Mouse (Mus musculus) thymus, postnatal 36 days (tissue): ENCODE data around the gene Trappc12.
A peak's percentile ranks its signal among the peaks of the same experiment; 100 is the strongest.

Experiments used
- DNase-seq, 2 experiments: peaks; one replicate each; pipeline ENCODE4 v3.0.0; 2022; ENCODE audit warnings: mixed read lengths in 2 of 2

The Trappc12 gene

DNA sequence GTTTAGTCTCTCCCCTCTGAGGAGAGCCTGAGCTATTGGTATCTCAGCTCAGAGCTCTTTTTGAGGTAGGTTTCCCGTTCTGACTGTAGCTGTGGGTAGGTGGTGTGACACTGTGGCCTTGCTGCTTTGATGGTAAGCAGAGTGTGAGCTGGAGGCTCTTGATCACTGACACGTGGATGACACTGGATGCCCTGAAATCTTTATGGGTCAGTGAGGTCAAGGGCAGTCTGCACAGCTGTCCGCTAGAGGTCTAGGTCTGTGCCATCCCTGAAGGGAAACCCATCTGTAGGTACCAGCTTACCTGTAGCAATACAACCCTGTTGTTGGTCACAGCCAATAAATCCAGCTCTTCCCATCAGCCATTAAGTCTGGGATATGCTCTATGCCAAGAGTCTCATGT lies 64.5 kb downstream of the Trappc12 start:
- no peak for DNase-seq

DNA sequence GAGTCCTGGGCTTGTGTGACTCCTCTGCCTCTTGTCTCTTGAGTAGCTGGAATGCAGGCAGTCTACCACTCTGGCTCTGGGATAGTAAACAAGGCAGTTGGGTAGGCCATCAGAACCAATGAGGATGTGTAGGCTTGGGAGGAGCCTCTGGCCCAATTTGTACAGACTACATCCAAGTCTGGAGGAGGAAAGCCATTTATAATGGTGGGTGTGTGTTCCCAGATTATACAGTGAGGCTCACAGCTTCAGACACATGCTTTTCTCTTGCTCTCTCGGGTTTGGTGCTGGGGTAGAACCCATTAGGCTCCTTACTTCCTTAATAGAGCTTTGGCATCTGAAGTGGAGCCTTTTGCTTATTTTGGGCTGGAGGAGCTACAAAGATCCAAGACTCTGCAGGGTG lies 65.6 kb downstream of the Trappc12 start:
- no peak for DNase-seq

DNA sequence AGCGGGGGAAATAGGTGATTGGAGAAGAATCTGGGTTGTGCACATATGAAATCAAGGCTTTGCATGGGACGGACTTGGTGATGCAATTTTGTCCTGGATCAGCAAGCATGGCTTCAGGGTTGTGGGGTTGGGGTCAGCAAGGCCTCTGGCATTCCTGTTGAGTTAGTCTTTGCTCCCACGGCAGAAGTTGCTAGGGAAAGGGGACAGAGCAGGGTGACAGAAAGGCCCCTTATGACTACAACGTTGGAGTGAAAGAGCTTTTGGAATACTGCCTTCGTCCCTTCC lies 74.4 kb downstream of the Trappc12 start:
- no peak for DNase-seq

DNA sequence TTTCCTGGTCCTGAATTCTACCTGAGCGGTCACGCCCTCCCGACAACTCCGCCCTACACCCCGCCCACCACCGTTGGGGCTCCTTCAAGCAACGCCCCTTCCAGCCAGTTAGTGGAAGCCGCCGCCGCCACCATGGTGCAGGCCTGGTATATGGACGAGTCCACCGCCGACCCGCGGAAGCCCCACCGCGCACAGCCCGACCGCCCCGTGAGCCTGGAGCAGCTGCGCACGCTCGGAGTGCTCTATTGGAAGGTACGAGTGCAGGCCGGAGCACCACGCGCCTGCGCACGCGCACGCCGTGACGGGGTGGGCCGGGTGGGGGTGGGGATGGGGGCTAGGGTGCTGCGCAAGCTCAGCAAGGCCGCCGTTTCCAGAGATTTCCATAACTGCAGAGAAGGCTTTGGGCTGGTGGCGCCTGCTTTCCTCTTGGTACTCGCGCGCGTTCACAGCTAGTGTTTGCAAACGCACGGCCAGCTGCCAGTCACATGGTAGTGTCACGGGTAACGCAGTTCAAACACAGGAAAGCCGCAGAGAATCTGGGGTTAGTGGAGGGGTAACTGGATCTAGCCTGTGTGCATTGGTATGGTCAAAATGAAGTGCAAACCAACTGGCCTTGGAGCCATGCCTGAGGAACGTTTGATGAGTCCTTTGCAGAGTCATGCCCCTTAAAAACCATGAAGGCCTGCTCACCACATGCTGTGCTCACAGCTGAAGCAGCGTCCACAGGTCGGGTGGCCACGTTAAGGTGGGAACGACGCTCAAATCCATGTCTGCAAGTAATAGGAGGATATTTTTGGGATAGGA lies 74.9 kb downstream of the Trappc12 start, which contains the start of gene Adi1:
Adi1 (plus strand) TSS at position 111 of the 804 bp plus-strand sequence.
- DNase-seq, result peak; percentile 83 to 86

DNA sequence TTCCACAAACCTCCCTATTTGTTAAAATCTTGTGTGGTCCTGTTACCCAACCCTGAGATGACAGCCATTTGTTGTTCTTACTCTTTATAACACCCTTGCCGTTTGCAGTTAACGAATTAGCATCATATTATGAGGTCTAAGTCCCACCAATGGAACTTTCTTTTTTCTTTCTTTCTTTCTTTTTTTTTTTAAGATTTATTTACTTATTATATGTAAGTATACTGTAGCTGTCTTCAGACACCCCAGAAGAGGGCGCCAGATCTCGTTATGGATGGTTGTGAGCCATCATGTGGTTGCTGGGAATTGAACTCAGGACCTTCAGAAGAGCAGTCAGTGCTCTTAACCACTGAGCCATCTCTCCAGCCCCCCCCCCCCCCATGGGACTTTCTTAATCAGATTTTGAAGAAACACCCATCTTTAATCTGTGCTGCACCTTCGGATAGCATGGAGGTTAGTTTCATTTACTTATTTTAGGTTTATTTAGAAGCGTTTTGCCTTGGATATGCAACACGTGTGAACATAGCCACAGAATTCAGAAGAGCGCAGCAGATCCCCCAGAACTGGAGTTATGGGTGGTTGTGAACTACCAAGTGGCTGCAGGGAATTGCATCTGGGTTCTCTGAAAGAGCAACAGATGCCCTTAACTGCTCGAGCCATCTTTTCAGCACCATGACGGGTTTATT lies 76.1 kb downstream of the Trappc12 start:
- no peak for DNase-seq

DNA sequence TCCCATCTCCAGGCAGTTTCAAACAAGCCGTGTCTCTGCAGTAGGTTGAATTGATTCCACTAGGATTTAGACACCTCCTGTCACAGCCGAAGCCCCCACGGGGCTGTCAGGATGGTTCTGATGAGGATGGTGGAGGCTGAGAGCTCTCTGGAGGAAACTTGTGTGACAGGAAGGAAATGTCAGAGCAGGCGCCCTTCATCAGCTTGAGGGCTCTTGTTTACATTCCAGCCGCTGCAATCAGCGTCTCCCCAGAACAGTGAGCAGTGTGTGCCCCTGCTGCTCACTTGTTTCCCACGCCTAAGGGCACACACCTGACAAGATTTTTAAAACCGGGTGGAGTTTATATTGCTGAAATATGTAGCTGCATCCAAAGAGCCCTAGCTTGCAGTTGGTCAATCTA lies 83.0 kb downstream of the Trappc12 start:
- no peak for DNase-seq

DNA sequence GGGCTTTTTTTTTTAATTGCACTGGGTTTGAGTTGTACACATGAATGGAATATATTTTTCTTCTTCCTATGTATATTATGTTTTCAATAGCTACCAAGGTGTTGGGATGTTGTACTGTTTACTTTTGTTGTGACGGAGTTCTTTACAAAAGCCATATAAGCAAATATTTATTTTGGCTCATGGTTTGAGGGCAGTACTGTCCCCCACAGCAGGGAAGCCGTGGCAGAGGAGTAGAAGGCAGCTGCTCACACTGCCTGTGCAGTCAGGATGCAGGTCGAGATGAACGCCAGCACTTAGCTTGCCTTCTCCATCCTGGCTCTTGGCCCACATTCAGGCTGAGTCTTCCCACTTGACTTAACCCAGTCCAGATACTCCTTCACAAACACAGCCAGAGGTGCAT lies 83.5 kb downstream of the Trappc12 start:
- DNase-seq, result no peak

DNA sequence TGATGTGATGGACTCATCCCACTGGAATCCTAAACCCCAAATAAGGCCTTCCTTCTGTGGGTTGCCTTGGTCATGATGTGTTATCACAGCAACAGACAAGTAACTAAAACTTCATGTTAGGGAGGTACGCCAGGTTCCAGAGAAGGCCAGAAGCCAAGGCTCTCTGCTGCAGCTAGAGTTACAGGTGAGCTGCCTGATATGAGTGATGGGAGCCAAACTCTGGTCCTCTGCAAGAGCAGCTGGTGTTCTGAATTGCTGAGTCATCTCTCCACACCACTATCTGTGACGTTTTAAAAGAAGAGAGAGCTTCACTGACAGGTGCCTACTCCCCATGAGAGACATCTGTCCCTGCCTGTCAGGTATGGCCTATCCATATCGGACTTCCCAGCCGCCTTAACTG lies 87.6 kb downstream of the Trappc12 start:
- DNase-seq, result no peak

DNA sequence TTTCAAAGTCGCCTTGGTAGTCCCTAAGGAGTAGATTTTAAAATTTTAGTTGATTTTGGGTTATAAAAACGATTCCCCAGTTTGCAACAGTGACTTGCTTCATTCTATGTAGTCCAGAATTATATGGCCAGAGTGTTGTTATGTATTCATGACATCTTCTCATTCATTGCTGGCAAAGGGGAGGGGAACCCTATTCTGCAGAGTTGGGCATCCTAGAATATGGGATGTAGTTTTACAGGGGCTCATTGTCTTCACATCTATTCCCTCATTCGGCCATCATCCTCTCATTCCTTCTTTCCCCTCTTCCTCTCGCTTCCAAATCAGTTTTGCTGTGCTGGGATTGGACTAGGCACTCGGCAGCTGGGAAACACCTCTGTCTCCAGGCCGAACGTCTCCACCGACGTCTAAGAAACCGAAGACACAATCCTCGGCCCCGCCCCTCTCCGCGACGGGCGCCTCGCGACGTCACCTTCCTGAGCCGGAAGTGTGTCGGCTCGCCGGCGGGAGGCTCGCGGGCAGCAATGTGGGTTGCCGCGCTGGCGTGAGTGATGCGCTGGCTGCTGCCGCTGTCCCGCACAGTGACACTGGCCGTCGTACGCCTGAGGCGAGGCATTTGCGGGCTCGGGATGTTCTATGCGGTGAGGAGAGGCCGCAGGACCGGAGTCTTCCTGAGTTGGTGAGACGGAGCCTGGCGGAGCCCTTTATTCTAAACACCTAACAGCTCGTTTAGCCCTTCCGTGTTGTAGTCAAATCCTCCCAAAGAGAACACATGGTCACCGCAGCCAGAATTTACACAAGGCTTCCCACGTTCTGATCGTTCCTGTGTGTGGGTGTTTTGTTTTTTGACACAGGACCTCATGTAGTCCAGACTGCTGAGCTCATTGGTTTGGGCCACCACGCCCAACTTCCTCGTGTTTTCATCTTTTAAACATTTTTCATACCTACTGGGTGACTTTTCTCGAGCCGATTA lies 100.8 kb downstream of the Trappc12 start, which contains the start of gene Rnaseh1:
Rnaseh1 (plus strand) TSS at position 462 of the 970 bp plus-strand sequence.
- peak; percentile 86 for DNase-seq
